Mouse (Mus musculus) small intestine, adult 2 months (tissue): ENCODE data around the gene Plekha1. TPM values are rescaled to one million over a fixed set of nuclear protein-coding genes. Genes with fewer than 3 reads are reported as not detected.

ENCODE experiments used
- H3K27ac ChIP-seq: fragments of 200-500 bp; 2 replicates; pipeline ENCODE4 v1.5.1; 2012; ENCODE audit warnings: low read depth, low read length, control low read depth, inconsistent platforms; ENCODE audit not compliant: insufficient read depth
- H3K27me3 ChIP-seq: fragments of 200-500 bp; 2 replicates; pipeline ENCODE4 v1.6.1; 2012; ENCODE audit warnings: mild to moderate bottlenecking, moderate library complexity, low read length, inconsistent platforms; ENCODE audit not compliant: control insufficient read depth, insufficient read depth
- H3K36me3 ChIP-seq: fragments of 200-500 bp; 2 replicates; pipeline ENCODE4 v1.6.1; 2012; ENCODE audit warnings: mild to moderate bottlenecking, low read length, control low read depth, inconsistent platforms; ENCODE audit not compliant: control insufficient read depth, insufficient read depth
- H3K4me1 ChIP-seq: fragments of 200-500 bp; 2 replicates; pipeline ENCODE4 v1.6.1; 2012; ENCODE audit warnings: low read length, inconsistent platforms, mixed read lengths; ENCODE audit not compliant: control insufficient read depth, insufficient read depth, insufficient read length
- H3K4me3 ChIP-seq: fragments of 200-500 bp; 2 replicates; pipeline ENCODE4 v1.5.1; 2012; ENCODE audit warnings: low read depth, mild to moderate bottlenecking, control low read depth, inconsistent platforms, low read length, moderate library complexity
- CTCF ChIP-seq: fragments of 200-500 bp; IDR thresholded peaks from 2 replicates; pipeline ENCODE4 v1.5.1; 2012; ENCODE audit warnings: low read depth, mild to moderate bottlenecking, control low read depth, inconsistent platforms, low read length, moderate library complexity, mixed read lengths; ENCODE audit not compliant: insufficient replicate concordance, insufficient read length; ENCODE audit errors: extremely low read depth
- POLR2A ChIP-seq: fragments of 200-500 bp; IDR thresholded peaks from 2 replicates; pipeline ENCODE4 v1.6.1; 2012; ENCODE audit warnings: low read depth, mild to moderate bottlenecking, control low read depth, inconsistent platforms, low read length, moderate library complexity
- WGBS: fragments of 180-500 bp; shearing (Covaris S2); methylation state at CpG from one replicate; pipeline ENCODE4 v1.1.7; 2018; 5-methylcytosine and 5-hydroxymethylcytosine counted together
- polyA plus RNA-seq: library from polyadenylated mRNA; depleted of rRNA; stranded (reverse); fragments of >200 nt; gene quantifications from 2 replicates; pipeline ENCODE4 v1.2.3, GENCODE M21; 2012; rRNA removed

Gene Plekha1
- polyA plus RNA-seq, result 12.0 and 63.7 TPM in 2 replicates

DNA sequence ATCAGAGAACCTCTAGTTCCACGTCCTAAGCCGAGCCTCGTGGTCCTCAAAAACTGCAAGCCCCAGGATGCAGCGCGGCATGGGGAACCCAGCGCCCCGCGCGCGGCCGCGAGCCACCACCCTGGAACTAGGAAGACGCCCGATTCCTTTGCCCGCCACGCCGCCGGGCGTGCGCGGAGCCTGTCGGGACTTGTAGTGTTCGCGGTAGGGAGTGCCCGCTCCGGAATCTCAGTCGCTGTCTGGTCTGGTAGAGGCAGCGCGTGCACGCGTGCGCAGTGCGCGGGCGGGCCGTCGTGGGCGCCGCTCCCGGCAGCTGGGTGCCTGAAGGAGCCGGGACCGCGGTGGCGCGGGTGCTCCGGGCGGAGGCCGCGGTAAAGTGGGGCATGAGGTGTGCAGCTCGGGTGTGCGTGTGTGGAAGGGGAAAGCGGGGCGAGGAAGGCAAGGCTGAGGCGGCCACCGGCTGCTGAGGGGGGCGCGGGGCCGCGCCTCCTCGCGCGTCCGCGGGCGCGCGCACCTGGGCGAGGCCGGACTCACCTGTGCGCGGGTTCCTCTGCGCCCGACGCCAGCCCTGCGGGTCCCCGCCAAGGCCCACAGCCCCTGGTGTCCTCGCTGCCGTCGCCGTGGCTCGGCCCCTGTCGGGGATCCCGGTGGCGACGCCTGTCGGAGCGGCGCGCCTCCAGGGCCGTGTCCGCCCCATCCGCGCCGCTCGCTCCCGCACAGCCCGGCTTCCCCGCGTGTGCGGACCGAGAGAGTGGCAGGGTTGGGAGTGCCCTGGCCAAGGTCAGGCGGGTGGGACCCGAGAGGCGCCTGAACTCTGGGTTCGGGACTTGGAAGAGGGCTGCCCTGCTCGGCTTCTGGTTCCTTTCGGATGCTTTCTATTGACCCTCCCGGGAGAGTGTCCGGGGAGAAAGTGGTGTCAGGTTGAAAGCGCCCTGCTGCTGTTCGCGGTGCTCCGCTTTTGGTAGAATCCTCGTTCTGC, at the start of gene Plekha1:
Gene Plekha1, plus strand, starts transcription at position 144 of the 979 bp plus-strand sequence.
- under 1% methylated on average over 110 of the region's 114 CpGs for WGBS
- Histone ChIP-seq H3K4me1 (peaks cover 3% of the 10 kb centered on the region; the same call in 1 of the 2 replicates), H3K4me3 (peak within 1 kb of the TSS; percentile 86), H3K27ac (peak within 1 kb of the TSS; percentile 72), H3K27me3 (no peaks in the 10 kb centered on the region), H3K36me3 (no peaks in the 10 kb centered on the region)
- no peak for TF ChIP-seq CTCF
- TF ChIP-seq POLR2A, result peak; percentile 89; the same call in 1 of the 2 replicates

DNA sequence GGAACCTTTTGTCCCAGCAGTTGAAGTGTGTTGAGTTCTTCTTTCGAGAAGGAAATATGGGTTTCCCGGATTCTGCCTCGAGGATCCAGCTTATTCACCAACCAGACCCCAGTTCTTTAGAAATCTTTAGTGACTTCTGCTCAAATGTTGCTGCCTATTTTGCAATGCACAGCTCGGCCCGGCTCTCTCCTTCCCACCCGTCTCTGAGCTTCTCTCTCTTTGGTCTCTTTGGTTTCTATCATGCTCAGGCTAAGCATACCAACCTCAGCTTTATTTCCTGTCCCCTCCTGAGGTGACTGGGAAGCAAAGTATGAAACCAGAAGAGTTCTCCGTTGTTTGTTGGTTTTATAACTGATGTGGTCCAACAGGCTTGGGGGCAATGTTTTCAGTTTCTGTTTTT, 49.3 kb upstream of the Plekha1 start:
- H3K27ac ChIP-seq, result 0 out of 2 replicates have a peak overlapping the region, but pooled peaks have one; percentile 16
- H3K4me1 ChIP-seq, result peaks cover 3% of the 10 kb centered on the region; the same call in 1 of the 2 replicates
- no peak for TF ChIP-seq CTCF
- no peak for TF ChIP-seq POLR2A
- 0 out of 2 replicates have a peak, but pooled peaks cover 2% of the 10 kb centered on the region for H3K27me3 ChIP-seq
- no peak overlapping the region for H3K4me3 ChIP-seq
- 71% methylated on average over 7 of the region's 7 CpGs for WGBS
- H3K36me3 ChIP-seq, result no peaks in the 10 kb centered on the region

DNA sequence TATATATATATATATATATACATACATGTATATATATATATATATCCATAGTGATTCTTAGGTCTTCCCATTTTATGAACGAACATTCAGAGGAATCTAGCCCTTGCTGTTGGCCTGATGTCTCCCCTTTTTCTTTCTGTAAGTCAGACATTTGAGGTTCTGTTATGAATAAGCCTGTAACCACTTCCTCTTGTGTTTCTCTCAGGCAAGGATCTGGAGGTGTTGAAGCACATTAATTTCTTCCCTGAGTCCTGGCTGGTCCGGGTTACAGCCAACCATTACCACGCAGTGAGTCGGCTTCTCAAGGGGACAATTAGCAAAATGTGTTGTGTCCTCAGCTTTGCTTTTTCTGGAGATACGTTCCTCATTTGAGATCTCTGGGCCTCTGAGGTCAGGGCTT, 46.7 kb upstream of the Plekha1 start:
- WGBS, result 68% methylated on average over 5 of the region's 5 CpGs
- H3K4me1 ChIP-seq, result no peaks in the 10 kb centered on the region
- no peaks in the 10 kb centered on the region for H3K36me3 ChIP-seq
- no peak for TF ChIP-seq POLR2A
- no peak for TF ChIP-seq CTCF
- no peaks in the 10 kb centered on the region for H3K27me3 ChIP-seq
- no peak overlapping the region for H3K27ac ChIP-seq
- H3K4me3 ChIP-seq, result no peak overlapping the region

DNA sequence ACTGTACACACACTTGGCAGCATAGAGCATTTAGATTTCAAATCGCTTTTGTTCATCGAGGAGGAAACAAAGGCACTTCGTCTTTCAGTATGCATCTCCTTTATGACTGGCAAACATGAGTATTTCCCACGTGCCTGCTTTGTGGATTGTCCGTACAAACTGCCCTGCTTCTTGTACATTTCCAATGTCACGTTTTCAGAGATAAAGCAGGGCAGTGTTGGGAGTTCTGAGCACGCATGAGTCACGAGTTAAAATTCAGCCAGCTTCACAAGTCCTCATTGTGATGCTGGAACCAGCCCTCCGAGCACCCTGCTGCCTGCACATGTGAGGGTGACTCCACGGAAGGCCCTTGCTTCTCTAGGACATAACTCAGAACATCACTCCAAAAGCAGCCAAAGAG, 45.9 kb upstream of the Plekha1 start:
- TF ChIP-seq CTCF (no peak), POLR2A (no peak)
- Histone ChIP-seq H3K27ac (no peak overlapping the region), H3K27me3 (no peaks in the 10 kb centered on the region), H3K4me3 (no peak overlapping the region), H3K36me3 (no peaks in the 10 kb centered on the region), H3K4me1 (no peaks in the 10 kb centered on the region)
- WGBS, result 24% methylated on average over 10 of the region's 10 CpGs

DNA sequence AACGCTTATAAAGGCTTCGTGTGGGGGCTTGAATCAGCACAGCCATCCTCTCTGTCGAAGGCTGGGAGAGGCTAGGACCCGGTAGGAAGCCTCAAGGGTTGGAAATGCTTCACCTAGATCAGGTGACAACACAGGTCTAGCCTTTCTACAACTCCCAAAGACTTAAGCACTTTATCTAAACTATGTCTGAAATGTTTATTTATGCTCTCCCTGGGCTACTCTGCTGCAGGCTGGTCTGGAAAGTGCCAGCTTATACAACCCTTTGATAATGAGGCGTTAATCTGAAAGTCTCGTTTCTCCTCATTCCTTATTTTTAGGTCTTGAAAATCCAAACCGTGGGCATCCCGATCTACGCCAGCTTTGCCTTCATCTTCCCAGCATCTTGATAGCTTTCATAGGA, 41.6 kb upstream of the Plekha1 start:
- no peak overlapping the region for H3K27ac ChIP-seq
- TF ChIP-seq CTCF (no peak), POLR2A (no peak)
- H3K4me3 ChIP-seq, result no peak overlapping the region
- no peaks in the 10 kb centered on the region for H3K27me3 ChIP-seq
- no peaks in the 10 kb centered on the region; the same call in 1 of the 2 replicates for H3K4me1 ChIP-seq
- WGBS, result 50% methylated on average over 9 of the region's 9 CpGs
- H3K36me3 ChIP-seq, result no peaks in the 10 kb centered on the region

DNA sequence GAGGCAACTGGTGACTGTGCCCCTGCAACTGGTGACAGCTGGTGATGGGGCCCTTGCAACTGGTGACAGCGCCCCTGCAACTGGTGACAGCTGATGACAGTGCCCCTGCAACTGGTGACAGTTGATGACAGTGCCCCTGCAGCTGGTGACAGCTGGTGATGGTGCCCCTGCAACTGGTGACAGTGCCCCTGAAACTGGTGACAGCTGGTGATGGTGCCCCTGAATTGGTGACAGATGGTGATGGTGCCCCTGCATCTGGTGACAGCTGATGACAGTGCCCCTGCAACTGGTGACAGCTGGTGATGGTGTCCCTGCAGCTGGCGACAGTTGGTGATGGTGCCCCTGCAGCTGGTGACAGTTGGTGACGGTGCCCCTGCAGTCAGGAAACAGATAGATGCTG, 39.2 kb upstream of the Plekha1 start:
- 82% methylated on average over 3 of the region's 3 CpGs for WGBS
- H3K4me3 ChIP-seq, result no peak overlapping the region
- peaks cover 2% of the 10 kb centered on the region; the same call in 1 of the 2 replicates for H3K4me1 ChIP-seq
- TF ChIP-seq CTCF (no peak), POLR2A (no peak)
- H3K27ac ChIP-seq, result no peak overlapping the region
- H3K36me3 ChIP-seq, result no peaks in the 10 kb centered on the region
- H3K27me3 ChIP-seq, result no peaks in the 10 kb centered on the region

DNA sequence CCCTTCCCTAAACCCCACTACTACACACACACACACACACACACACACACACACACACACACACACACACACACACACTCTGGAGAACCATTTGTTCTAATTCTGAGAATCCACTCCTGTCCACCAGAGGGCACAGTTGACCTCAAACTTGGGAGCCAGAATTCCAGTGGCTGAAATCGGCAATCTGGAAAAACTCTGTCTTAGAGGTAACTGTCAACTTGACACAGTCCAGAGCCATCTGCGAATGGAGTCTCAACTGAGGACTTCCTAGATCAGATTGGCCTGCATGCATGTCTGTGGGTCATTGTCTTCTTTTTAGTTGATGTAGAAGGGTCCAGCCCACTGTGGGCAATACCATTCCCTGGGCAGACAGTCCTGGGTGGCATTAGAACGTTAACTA, 38.1 kb upstream of the Plekha1 start:
- no peak overlapping the region for H3K4me3 ChIP-seq
- H3K27me3 ChIP-seq, result no peaks in the 10 kb centered on the region
- H3K4me1 ChIP-seq, result peaks cover 2% of the 10 kb centered on the region; the same call in 1 of the 2 replicates
- TF ChIP-seq POLR2A (no peak), CTCF (peak; percentile 45; the same call in 1 of the 2 replicates)
- WGBS, result 36% methylated on average over 3 of the region's 3 CpGs
- H3K27ac ChIP-seq, result peak overlapping the region; percentile 40; the same call in 1 of the 2 replicates
- no peaks in the 10 kb centered on the region for H3K36me3 ChIP-seq
